Mouse (Mus musculus): ENCODE data around the gene Tmem132c.
A peak's percentile ranks its signal among the peaks of the same experiment; 100 is the strongest.

Gene Tmem132c

GRCm38 (mm10) chr5:127241136-127241924, at the start of gene Tmem132c:
TSS of gene Tmem132c (plus strand) at chr5:127241808.
- DNase-seq = peak; percentile 20

GRCm38 (mm10) chr5:127191881-127192280, 49.7 kb upstream of the Tmem132c start:
- DNase-seq = no peak

GRCm38 (mm10) chr5:127198850-127199249, 42.8 kb upstream of the Tmem132c start:
- DNase-seq = no peak

- DNase-seq = no peak
Measured at GRCm38 (mm10) chr5:127204881-127205280, 36.7 kb upstream of the Tmem132c start.

- no peak for DNase-seq
Measured at GRCm38 (mm10) chr5:127216389-127216788, 25.2 kb upstream of the Tmem132c start.

- no peak for DNase-seq
Measured at GRCm38 (mm10) chr5:127217725-127218124, 23.9 kb upstream of the Tmem132c start.

GRCm38 (mm10) chr5:127227929-127228595, 13.5 kb upstream of the Tmem132c start:
- no peak for DNase-seq

- no peak for DNase-seq
Measured at GRCm38 (mm10) chr5:127234715-127235114, 6.9 kb upstream of the Tmem132c start.

- peak; percentile 50 for DNase-seq
Measured at GRCm38 (mm10) chr5:127235203-127235602, 6.4 kb upstream of the Tmem132c start.

- DNase-seq = no peak
Measured at GRCm38 (mm10) chr5:127239706-127240105, 1.9 kb upstream of the Tmem132c start.

- no peak for DNase-seq
Measured at GRCm38 (mm10) chr5:127240646-127241045, 962 bp upstream of the Tmem132c start.

- DNase-seq = peak; percentile 7
Measured at GRCm38 (mm10) chr5:127241925-127242762, 536 bp downstream of the Tmem132c start.

- DNase-seq = no peak
Measured at GRCm38 (mm10) chr5:127242763-127243160, 1.2 kb downstream of the Tmem132c start.

- no peak for DNase-seq
Measured at GRCm38 (mm10) chr5:127243209-127243608, 1.6 kb downstream of the Tmem132c start.

- DNase-seq = no peak
Measured at GRCm38 (mm10) chr5:127243611-127244010, 2.0 kb downstream of the Tmem132c start.

GRCm38 (mm10) chr5:127253263-127253662, 11.7 kb downstream of the Tmem132c start:
- peak; percentile 13 for DNase-seq

- DNase-seq = no peak
Measured at GRCm38 (mm10) chr5:127256947-127257610, 15.5 kb downstream of the Tmem132c start.

- DNase-seq = no peak
Measured at GRCm38 (mm10) chr5:127262136-127262535, 20.5 kb downstream of the Tmem132c start.

- DNase-seq = no peak
Measured at GRCm38 (mm10) chr5:127271145-127271544, 29.5 kb downstream of the Tmem132c start.

- no peak for DNase-seq
Measured at GRCm38 (mm10) chr5:127279462-127279861, 37.9 kb downstream of the Tmem132c start.

- DNase-seq = no peak
Measured at GRCm38 (mm10) chr5:127281186-127281585, 39.6 kb downstream of the Tmem132c start.

GRCm38 (mm10) chr5:127282539-127283123, 41.0 kb downstream of the Tmem132c start:
- DNase-seq = no peak
